Mouse (Mus musculus) ovary, postnatal 10 days (tissue): ENCODE measurements around the gene Gpc6.

ENCODE experiments used
- DNase-seq: peaks from one replicate; pipeline ENCODE4 v3.0.0; 2022; ENCODE audit warnings: low spot score

Gpc6 gene

GRCm38 (mm10) chr14:116947939-116948591 lies 22.9 kb downstream of the Gpc6 start:
- no peak for DNase-seq

- no peak for DNase-seq
These were observed 32.0 kb downstream of the Gpc6 start for GRCm38 (mm10) chr14:116957154-116957553.

DNA sequence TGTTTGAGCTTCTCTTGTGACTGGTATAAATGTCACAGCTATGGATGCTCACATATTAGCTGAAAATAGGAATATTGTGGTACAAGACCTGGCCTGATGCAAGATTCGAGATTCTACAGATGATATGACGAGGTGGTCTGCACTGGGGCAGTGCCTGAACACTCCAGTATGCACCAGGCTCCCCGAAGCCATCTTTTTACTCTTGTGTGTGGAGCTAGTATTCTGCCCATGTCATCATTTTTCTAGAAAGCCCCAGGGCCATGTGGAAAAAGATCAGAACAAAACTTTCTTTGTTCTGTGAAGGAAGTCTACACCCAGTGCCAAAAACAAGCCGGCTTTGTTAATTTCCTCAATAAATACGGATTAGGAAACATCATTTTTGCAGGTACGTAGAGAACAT lies 39.7 kb downstream of the Gpc6 start:
- no peak for DNase-seq

DNA sequence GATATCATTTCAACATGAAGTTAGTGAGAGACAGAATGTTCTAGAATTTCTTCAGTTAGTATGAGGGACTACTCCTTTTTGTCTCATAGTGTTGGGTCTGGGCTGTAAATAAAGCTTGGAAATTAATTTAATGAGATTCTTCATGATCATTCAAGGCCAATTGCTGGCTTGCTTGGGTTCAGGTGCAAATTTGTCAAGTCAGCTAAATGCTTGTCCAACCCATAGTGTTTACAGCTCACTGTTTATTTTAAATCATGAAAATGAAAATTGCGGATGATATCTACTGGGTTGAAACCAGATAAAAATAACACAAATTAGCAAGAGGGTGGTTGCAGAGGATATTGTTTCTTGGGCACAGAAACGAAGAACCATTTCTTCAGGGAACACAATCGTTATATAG lies 49.6 kb downstream of the Gpc6 start:
- no peak for DNase-seq

DNA sequence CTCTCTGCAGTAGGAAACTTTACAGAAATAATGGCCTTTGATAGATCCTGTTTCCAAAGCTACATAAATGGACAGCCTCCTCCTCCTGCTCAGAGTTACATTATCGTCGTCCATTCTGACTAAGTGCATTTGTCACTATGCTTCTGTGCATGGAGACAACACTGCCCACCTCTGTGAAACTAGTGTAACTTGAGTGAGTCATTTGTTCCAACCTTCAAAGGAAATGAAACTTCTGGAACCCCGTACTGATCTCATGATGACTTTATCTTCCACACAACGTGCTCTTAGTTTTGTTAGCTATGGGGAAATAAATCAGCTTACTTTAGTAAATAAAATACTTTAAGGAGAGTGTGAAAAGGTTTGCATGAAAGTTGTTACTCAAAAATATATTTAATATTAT lies 50.1 kb downstream of the Gpc6 start:
- DNase-seq: no peak

GRCm38 (mm10) chr14:116977259-116977658 lies 52.1 kb downstream of the Gpc6 start:
- DNase-seq: no peak

- no peak for DNase-seq
These were observed 54.7 kb downstream of the Gpc6 start for GRCm38 (mm10) chr14:116979714-116980382.

DNA sequence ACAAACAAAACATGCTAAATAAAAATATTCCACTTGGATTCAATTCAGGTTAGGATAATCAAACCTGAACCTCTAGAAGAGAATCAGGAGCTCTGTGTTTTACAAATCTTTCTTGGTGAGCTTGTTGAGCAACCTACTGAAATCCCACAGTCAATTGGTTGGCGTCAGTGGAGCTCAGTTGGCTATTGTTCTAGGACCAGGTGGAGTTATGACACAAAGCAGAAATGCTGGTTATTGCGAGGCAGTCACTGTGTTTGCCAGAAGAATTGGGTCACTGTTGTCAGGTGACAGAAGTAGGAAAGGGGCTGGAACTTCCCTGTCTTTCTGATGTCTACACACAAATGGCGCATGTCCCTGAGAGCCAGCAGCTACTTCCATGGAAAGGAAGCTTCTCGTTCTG lies 56.6 kb downstream of the Gpc6 start:
- no peak for DNase-seq

DNA sequence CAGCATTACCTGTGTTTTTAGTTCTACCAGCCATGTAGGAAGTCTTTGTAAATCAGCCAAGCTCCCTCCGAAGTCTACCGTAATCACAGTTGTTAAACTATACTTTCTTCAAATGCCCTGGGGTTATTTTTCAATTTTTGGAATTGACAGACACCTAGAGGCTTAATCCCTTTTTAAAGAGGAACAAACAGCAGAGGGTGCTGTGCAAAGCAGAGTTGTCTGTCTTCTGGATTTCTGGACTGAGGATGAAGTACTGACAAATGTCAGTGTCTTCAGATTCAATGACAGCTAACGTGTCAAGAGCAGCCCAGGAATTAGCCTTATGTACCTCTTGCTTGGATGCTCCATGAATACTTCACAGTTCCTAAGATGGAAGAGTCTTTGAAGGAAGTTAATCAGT lies 62.2 kb downstream of the Gpc6 start:
- no peak for DNase-seq

- DNase-seq: no peak
These were observed 75.3 kb downstream of the Gpc6 start for GRCm38 (mm10) chr14:117000376-117000775.

DNA sequence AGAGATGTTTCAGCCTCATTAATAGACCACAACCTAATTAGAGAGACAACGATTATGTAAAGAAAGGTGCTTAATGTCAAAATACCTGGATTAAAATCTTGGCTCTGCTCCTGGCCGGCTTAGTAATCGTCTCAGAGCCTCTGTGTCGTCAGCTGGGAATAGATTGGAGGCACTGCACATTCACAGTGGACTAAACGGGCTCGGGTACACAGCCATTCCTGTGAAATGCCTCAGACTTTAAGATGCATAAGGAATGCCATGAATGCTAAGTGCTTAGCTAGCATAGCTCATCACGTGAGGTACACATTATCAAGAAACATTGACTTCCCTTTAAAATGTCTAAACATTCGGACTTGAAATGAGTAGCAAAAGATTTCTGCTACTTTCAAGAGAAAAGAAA lies 77.2 kb downstream of the Gpc6 start:
- no peak for DNase-seq

- no peak for DNase-seq
These were observed 83.7 kb downstream of the Gpc6 start for GRCm38 (mm10) chr14:117008781-117009180.

DNA sequence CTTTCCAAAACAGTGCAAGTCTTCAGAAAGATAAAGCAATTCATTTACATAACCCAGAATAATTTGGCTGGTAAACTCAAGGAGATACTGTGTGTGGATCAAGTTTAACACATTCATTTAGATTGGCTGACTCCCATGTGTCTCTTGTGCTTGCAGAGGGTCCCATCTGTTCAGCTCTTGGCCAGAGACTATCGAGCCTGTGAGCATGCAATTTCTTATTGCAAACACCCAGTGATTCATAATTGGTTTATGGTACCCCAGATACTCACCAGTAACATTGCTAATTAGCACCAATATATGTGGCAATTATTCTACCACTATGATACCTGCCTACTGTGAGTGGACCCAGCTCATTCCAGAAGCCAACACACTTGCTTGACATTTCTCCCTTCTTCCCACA lies 87.9 kb downstream of the Gpc6 start:
- no peak for DNase-seq

DNA sequence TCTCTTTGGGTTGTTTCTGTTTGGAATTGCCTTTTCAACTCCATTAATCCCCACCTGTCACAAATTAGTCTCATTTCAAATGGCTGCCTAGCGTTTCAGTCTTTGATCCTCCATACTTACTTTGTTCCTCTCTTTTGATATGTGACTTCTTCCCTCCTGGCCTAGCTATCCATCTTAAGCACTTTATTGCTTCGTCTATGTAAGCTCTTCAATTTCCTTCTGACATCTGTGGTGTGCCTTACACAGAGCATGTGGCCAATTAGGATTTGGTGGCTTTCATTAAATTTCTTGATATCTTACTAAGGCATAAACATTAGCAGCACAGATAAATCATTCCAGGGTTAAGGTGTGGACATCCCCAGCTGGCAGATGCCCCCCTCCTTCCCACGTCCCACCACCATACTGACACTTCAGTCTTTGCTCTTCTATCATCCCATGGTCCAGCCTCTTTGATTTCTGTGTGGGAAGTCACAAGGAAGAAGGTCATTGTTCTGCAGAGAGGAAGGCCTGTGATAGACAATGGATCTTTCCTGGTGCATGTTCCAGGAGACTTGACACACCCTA lies 88.5 kb downstream of the Gpc6 start:
- DNase-seq: no peak

DNA sequence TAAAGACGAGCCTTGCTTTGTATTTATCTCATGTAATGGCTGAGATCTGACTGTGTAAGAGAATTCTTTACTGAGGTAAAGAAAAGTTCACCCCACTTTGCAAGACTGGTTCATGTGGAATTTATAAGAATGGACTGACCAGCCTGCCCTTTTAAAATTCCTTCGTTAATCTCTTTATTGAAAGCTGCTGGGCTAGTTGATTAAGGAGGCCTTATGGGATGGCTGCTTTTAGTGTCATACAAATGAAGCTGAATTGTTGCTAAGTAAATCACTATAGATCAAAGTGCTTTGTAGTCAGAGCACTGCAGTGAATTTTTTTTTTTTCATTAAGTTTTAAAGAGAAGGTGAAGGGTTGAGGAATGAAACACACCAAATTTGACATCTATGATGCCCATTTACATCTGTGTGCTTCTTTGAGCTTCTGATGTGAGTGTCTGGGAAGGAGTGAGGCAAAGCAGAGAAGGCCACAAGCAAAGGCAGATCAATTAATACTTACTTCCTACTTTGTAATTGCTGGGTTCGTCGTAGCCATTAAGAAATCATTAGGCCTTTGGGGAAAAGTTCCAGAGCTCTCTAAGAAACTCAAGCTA lies 90.3 kb downstream of the Gpc6 start:
- DNase-seq: no peak

DNA sequence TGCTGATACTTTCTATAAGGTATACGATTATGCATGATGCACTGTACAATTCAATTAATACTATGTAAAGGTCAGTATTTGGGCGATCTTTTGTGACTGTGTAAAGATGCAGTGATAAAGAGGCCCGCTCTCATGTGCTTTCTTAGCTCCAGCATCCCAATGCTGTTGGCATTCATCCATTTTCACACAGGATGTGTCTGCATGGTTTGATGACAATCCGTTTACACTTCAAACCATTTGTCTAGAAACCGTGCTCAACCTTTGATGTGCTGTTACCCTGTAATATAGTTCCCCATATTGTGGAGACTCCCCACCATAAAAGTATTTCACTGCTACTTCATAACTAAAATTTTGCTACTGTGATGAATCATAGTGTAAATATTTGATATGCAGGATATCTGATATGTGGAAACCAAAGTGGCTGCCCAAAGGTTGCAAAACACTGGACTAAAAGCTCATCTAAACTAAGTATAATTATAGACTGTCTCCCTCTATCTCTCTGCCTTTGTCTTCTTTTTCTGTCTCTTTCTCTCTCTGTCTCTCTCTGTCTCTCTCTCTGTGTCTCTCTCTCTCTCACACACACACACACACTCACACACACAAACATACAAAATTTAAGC lies 97.2 kb downstream of the Gpc6 start:
- DNase-seq: no peak

GRCm38 (mm10) chr14:117034146-117034545 lies 109.0 kb downstream of the Gpc6 start:
- no peak for DNase-seq

GRCm38 (mm10) chr14:117041017-117041416 lies 115.9 kb downstream of the Gpc6 start:
- DNase-seq: no peak

- no peak for DNase-seq
These were observed 123.8 kb downstream of the Gpc6 start for GRCm38 (mm10) chr14:117048951-117049350.

DNA sequence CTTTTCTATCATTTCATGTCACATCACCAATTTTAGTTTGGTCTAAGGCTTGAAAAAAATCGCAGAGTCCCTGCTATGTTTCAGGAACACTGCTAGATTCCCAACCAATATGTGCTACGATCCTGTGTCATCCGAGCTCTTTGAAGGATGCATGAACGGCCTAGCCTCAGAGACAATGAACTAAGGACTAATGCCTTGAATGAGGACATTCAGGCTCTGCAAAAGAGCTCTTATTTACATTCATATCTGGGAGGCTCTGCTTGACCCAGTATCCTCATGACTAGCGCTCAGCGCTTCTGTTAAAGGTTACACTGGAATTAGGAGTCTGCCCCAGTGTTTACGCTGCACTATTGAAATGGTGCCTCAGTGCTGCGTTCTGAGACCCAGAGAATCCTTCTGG lies 125.8 kb downstream of the Gpc6 start:
- DNase-seq: no peak

GRCm38 (mm10) chr14:117053361-117053760 lies 128.2 kb downstream of the Gpc6 start:
- DNase-seq: no peak

- no peak for DNase-seq
These were observed 130.0 kb downstream of the Gpc6 start for GRCm38 (mm10) chr14:117055134-117055533.

- DNase-seq: no peak
These were observed 136.0 kb downstream of the Gpc6 start for GRCm38 (mm10) chr14:117061078-117061477.
